Mouse (Mus musculus) mesoderm, embryonic 11.5 days (tissue): ENCODE results near the gene Gm4788.
"Not testable (repeated sequence)": the region's sequence is repeated elsewhere in the genome, so short reads cannot be mapped to it uniquely, and the experiment has no call there.

Experiments used
- DNase-seq: peaks from one replicate; pipeline ENCODE4 v3.0.0-alpha.2; 2012; ENCODE audit warnings: low read depth, low spot score

Gm4788 gene

GRCm38 (mm10) chr1:139781143-139781542 lies at the start of gene Gm4788:
TSS of gene Gm4788 (minus strand) at chr1:139781243.
- DNase-seq = no peak

GRCm38 (mm10) chr1:139808594-139808993 lies 27.6 kb upstream of the Gm4788 start:
- DNase-seq = no peak

GRCm38 (mm10) chr1:139769913-139770312 lies 11.1 kb downstream of the Gm4788 start:
- not testable (repeated sequence) for DNase-seq

- DNase-seq = not testable (repeated sequence)
Measured at GRCm38 (mm10) chr1:139716681-139717080, 64.4 kb downstream of the Gm4788 start.

DNA sequence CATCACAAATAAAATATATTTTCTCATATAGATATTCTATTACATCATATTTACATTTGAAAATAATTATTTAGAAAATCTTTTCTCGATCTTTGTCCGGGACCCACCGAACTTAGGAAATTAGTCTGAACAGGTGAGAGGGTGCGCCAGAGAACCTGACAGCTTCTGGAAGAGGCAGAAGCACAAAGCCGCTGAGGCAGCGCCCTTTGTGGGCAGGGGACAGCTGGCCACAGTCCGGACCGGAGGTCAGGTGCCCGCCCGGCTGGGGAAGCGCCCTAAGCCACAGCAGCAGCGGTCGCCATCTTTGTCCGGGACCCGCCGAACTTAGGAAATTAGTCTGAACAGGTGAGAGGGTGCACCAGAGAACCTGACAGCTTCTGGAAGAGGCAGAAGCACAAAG lies 64.8 kb downstream of the Gm4788 start:
- DNase-seq = not testable (repeated sequence)

DNA sequence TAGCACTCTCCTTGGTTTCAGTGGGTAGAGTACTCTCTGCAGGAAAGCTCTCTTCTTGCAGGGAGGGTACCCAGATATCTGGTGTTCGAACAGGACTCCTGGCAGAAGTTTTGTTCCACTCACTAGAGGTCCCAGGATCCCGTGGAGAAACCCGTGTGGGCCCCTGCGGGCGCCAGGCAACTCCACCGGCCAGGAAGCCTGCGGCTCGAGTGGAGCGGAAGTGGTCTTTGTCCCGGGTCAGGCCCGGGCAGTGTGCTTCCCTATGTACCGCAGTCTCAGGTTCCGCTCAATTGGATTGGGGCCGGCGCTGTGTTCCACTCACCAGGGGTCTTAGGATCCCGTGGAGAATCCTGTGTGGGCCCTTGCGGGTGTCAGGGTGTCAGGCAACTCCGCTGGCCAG lies 131.1 kb downstream of the Gm4788 start:
- not testable (repeated sequence) for DNase-seq
